Mouse (Mus musculus): ENCODE measurements around the gene Odf4.

Odf4 gene

DNA sequence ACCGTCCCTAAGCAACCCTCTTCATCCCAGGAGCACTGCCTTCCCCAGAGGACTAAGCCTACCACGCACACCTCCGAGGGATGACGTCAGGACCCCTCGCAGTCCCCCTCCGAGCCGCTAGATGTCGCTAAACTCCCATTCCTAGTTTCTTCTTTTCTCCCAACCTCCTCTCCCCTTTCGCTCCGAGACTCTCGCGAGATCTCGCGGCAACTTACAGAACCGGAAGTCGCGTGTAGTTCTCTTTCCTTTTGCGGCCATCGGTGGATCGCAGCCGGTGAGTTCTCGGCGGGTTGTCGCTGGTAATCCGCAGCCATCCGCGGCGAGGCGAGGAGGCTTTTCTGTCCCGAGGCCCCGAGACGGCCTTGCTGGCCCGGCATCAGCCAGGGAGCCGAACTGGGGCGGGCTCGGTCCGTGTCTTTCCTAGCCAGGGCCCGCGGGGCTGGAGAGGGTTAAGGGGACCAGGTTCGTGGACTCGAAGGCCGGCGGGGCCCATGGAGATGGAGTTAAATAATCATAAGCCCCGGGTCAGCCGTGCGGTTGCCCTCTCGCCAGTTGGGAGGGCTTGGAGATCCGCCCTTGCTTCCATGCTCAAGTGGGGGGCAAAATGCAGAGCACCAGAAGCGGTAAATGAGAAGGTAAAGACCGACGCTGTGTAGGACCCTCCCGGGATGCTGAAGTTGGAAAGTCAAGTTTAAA, 25.4 kb downstream of the Odf4 start, which contains the start of gene Rpl26:
Rpl26 (plus strand) TSS at position 233 of the 696 bp plus-strand sequence.
- peak; percentile 99 for DNase-seq

DNA sequence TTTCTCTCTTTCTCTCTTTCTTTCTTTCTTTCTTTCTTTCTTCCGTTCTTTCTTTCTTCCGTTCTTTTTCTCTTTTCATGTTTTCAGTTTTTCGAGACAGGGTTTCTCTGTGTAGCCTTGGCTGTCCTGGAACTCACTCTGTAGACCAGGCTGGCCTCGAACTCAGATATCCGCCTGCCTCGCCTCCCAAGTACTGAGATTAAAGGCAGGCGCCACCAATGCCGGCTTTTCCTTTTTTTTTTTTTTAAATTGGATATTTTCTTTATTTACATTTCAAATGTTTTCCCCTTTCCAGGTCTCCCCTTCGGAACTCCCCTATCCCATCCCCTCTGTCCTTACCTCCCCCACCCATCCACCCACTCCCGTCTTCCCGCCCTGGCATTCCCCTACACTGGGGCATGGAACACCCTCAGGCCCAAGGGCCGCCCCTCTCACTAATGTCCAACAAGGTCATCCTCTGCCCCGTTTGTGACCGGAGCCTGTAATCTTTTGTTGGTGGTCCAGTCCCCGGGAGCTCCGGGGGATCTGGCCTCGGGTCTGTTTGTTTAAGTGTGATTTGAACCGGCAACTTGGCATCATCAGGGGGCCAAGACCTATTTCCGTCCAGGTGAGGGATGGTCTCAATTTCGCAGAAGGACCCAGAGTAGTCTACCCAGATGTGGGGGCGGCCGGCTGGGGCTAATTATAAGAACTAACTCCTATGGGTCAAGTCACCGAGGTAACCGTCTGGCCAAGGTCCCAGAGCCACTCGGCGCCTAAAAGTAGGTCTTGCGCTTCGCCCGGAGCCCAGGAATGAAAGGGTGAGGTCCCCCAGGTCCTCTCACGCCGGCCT, 26.1 kb downstream of the Odf4 start:
- DNase-seq: no peak

DNA sequence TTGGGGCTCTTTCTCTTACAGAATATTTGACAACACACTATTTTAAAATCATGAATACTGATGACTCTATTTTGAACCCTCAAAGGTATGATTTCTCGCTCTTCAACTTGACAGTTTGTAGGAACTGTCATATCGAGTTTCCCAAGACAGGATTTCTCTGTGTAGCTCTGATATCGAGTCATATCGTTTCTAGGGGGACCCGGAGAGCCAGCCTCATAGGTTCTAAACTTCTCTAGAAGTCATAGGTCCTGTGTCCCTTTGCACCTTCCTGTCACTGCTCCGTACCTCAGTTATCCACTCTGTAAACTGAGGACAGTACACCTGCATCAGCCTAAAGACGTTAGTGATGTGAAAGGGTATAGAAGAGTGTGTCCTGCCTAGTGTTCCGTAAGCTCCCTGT, 27.1 kb downstream of the Odf4 start:
- DNase-seq: no peak

DNA sequence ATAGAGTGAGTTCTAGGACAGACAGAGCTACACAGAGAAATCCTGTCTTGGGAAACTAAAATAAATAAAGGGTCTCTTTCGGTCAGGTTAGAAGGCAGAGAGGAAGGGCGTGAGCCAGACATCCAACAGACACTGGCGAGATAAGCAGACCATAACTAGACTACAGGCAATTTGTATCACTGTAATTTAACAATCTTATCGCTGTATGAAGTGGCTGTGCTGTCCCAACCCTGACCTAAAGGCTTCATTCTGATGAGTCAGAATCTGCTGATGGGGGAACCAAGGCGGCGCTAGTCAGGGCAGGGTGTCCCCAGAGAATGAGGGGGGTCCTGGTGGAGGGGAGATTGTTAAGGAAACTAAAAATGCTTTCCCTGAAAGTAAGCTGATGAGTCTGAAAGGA, 28.1 kb downstream of the Odf4 start:
- DNase-seq: no peak

DNA sequence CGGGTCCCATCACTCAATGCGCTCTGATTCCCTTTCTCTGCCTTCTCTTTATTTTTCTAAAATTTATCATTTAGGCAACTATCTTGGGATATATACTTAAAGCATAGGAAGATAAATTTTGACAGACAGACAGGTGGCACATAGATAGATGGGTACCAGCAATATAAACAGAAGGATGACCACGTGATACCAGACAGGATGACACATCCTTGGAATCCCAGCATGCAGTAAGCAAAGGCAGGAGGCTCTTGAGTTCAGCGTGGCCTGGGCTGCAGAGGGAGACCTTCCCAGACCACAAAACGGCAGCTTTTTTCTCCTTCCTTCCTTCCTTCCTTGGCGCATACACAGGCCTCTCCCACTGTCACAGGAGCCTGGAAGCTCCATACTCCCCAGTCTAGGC, 29.0 kb downstream of the Odf4 start:
- DNase-seq: no peak

DNA sequence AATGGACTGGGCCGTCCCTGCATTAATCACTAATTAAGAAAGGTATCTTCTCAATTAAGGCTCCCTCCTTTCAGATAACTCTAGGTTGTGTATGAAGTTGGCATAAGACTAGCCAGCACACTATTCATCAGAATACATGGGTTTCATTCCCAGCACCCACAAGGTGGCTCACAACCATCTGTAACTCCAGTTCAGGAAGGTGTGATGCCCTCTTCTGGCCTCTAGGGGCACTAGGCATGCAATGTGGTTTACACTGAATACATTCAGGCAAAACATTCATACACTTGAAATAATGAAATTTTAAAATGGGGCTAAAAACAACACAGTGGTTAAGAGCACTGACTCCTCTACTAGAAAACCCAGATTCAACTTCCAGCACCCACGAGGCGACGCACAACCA, 29.8 kb downstream of the Odf4 start:
- peak; percentile 56 for DNase-seq

DNA sequence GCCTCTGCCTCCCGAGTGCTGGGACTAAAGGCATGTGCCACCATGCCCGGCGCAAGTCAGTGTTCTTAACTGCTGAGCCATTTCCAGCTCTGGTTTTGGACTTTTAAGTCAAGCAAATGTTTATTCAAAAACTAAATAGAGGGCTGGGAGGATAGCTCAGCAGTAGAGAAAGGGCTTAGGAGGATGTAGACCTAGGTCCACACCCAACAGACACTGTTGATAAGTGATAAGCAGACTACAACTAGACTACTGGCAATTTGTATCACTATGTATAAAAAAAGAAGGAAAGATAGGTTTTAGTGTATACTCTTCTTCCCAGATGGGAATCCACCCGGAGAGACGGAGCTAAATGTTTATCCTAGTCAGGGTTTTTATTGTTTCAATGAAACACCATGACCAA, 30.6 kb downstream of the Odf4 start:
- no peak for DNase-seq

DNA sequence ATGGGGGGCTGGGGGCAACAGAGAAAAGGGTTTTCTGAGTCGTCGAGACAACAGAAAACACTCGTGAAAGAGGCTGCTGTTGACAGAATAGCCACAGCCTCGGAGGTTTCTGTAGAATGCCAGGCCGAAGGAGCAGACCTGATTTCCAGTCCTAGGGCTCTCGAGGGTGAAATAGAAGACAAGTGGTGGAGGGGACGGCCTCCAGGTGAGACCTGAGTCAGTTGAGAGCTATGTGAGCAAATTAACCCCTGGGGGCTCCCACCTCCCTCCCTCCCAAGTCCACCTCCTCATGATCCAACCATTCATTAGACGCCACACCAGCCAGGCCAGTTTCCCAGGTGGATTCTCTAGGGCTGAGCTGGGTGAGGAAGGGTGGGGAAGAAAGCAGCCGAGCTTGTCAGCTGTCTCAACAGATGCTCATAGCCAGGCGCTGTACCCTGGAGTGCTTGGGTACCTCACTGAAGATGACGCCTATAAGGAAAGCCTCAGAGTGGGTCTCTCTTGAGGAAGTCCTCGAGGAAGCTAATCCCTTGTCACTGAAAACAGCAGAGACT, 32.9 kb downstream of the Odf4 start:
- DNase-seq: no peak

DNA sequence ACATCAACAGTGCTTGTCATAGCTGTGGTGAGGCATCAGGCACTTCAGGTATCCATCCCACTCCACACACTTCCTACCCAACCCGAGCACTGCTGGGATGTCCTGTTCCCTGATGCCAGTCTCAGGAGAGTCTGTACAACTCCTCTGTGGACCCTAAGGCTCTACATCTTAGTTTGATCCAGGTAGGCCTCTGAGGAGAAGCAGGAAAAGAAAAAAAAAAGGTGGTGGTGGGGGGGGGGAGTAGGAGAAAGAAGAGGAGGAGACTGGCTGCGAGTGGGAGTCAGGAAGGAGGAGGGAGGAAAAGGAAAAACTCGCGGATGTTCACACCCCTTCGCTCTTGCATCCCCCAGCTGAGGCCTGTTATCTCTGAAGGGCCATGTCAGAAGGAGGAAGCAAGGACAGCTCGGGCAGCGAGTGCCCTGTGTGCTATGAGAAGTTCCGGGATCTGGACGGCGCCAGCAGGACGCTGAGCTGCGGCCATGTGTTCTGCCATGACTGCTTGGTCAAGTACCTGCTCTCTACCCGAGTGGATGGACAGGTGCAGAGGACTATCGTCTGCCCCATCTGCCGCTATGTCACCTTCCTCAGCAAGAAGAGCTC, 34.5 kb downstream of the Odf4 start:
- DNase-seq: peak; percentile 28

DNA sequence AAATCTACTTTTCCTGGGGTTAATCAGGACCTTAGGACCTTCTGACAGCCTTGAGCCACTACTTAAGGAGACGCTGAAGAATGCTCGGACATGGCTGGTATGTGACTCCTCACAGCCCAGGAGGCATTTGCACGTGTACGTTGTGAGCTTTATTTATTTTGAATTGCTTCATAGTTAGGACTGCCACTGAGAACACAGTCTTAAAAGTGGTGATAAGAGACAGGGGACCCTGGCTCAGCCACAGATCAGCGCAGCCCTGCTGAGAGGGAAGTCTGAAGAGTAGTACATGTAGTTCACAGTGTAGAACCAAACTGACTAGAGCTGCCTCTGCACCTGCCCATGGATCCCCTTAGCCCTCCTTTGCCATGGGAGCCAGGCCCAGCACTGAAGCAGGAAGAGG, 35.1 kb downstream of the Odf4 start:
- DNase-seq: no peak

DNA sequence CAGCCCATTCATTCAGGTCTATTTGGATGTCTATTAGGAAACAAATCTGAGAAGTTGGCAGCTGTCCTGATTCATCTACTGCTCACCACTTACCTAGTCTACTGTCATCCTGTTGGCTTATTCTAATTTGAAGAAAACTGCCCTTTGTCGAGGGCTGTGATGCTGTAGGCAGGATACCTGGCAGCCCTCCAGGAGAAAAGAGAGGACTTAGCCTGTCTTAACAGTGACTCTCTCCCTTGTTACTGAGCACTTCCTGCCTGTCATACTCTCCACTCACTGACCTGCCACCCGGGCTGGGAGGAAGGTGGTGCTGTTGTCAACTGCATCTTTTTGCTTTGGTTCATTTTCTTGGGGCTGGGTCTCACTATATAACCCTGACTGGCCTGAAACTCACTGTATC, 36.3 kb downstream of the Odf4 start:
- DNase-seq: peak; percentile 40

DNA sequence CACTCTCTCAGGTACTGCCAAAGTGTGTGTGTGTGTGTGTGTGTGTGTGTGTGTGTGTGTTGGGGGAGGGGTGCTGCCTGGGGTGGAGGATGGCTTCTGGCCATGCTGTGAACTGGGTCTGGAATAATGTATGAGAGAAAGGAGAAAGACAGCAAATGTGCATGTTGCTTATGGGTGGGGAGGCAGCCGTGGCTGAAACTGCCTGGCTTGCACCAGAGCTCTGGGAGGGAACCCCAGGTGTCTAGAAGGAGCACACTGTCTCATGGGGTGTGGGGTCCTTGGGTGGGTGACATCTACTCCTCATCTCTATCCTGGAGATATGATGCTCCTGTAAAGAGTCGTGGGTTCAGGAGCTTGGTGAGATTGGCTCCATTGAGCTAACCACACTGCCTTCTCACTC, 38.2 kb downstream of the Odf4 start:
- DNase-seq: no peak

DNA sequence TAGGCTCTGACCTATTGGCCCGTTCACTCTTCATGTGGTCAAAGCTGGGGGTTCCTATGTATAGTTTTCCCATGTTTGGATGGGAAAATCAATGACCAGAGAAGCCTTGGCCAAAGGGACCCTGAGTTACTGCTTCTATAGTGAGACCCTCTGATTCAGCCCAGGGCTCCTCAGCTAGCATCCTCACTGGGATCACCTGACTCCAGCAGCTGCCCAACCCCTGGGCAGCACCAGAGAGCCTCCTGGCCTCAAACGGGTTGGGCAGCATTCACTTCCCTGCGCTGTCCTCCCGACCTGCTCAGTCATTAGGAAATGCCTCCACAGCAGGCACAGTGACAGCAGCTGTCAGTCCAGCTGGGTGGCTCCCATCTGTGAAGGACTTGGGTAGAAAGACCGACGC, 38.6 kb downstream of the Odf4 start, which contains the start of gene Rnf222:
Rnf222 (plus strand) TSS at position 301 of the 400 bp plus-strand sequence.
- DNase-seq: no peak

DNA sequence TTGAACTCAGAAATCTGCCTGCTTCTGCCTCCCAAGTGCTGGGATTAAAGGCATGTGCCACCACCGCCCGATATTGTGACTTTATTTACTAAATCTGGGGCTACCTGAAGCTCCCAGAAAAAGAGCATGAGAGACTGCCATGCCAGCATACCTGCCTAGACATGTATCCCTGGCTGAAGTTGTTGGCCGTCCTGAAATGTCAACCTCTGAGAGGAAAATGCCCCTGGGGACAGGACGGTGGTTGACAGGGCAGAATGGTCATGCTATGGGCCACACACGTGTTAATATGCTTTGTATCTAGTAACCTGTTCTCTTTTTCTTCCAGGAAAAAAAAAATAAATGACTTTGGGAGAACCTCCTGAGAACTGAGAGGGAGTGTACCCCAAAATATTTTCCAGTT, 40.8 kb downstream of the Odf4 start:
- no peak for DNase-seq

DNA sequence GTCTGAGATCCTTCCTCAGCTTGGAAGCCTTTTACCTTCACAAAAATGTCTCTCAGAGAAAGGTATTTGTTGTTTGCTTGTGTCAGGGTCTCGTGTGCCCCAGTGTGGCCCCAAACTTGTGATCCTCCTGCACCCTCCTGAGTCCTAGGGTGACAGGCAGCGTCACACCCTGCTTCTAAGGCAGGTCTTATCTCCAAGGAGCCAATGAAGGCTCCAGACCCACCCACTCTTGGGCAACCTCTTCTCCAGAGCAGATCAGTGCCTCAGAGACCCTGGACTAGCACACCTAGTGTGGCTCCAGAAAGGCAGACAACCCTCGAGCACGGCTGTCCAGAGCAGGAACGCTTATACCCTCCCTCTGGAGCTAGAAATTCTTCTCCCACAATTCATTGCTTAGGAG, 42.5 kb downstream of the Odf4 start:
- DNase-seq: no peak

DNA sequence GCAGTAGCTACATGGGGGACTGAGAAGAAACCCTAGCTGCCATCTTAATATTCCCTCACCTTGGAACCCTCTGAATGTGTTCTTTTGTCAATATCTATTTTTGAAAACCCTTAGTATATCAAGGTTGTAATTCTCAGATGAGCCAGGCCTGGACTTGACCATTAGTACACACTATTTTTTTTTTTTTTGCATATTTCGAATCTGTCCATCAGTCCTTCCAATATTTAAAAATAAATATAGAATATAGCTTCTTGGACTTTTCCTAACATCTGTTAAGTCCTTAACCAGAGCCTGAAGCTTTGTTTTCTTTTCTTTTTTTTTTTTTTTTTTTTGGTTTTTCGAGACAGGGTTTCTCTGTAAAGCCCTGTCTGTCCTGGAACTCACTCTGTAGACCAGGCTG, 43.0 kb downstream of the Odf4 start:
- no peak for DNase-seq

DNA sequence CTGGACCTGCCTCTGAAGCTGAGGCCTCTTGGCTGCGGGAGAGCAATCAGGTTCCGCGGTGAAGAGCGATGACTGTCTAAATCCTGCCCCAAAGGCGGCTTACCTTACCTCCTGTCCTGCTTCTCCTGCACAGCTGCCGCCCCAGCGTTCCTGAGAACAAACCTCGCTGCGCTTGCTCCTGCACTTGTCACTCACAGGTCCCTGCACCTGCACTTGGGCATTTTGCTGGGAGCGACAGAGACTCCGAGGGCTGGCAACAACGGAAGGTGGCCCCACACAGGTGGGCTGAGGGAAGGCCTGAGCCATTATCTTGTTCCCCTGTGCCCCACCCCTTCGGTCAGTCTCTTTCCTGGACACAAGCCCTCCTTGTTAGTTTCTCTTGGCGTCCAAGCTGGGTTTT, 44.8 kb downstream of the Odf4 start:
- DNase-seq: no peak

DNA sequence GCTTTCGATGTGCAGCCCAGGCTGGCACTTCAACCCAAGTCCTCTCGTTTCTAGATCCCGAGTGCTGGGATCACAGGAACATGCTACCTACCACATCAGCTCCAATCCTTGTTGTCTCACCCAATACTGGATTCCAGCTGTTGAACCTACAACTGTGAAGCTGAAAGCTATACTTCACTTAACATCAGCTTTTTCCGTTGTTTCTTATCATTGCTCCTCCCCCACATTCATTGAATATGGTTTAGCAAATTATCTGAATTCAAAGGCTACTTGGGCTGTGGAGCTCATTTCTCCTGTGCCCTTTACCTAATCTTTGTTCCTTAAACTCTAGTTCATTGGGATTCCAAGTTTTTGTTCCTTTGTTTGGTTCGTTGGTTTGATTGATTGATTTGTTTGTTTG, 48.1 kb downstream of the Odf4 start:
- no peak for DNase-seq

DNA sequence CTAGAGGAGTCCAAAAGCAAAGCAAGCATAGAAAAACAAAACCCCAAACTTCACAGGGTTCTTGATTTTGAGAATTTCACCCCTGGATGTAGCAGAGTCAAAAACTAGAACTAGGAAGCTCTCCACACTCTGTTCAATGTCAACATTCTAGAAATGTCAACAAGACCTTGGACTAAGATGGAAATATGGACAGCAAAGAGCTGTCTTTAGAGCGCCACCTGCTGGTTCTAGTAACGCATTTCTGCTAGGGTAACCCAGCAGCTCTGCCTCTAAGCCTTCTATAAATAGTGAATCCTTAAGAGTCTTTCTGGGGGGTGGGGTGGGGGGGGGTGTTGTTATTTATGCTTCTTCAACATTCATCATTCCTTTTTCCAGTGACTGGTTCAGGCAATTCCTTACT, 52.0 kb downstream of the Odf4 start:
- DNase-seq: peak; percentile 81
